Mouse (Mus musculus): ENCODE results near the gene Gaa.

DNA sequence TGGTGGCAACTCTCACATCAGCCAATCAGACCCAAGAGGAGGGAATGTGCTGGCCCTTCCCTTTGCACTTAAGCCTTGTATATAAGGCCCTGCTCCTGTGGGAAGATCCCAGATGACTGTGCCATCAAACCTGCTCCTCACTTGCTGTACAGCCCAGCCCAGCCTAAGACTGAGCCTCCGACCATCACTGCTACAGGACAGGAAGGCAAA, 39.9 kb downstream of the Gaa start, which contains the start of gene Card14:
- no peak for TF ChIP-seq CTCF (IDR thresholded peaks at IDR 0.05; ENCODE audit: insufficient read depth, low read length)
- TF ChIP-seq POLR2A (IDR thresholded peaks at IDR 0.05; ENCODE audit: borderline replicate concordance, extremely low read depth, low read depth, low read length) = no peak

All from lung, adult 2 months (tissue).